Mouse (Mus musculus): Measurements from ENCODE around the gene Tcf15.

DNA sequence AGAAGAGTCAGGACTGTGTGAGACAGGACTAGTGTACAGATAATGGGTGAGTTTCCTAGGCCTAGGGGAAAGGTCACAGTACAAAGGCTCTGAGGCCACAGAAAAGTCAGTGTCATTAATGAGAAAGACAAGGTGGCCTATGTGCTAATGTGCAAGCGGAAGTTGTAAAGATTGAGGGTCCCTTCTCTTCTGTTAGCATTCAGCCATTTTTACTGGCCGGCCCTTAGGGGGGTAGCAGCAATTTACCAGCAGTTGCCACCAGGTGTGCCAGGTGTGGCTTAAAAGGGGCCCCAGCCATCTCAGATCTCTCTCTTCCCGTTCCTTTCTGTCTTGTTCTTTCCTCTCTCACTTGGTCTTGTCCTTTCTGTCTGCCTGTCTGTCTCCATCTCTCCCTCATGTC is 35.0 kb downstream of the Tcf15 start:
- TF ChIP-seq CTCF (conservative IDR thresholded peaks at IDR 0.05; ENCODE audit: insufficient read depth, insufficient read length, low read depth, low read length) (no peak), POLR2A (IDR thresholded peaks at IDR 0.05; ENCODE audit: low read depth, low read length) (no peak)
